Mouse (Mus musculus) stomach, embryonic 15.5 days (tissue): ENCODE data around the gene Otx1. TPM values are rescaled to one million over a fixed set of nuclear protein-coding genes. Genes with fewer than 3 reads are reported as not detected.

Experiments used
- ATAC-seq: fragments of 200-750 bp; cut with Nextera tagmentation; 2 replicates; pipeline ENCODE4 v1.8.0; 2017; ENCODE audit warnings: low read depth, moderate number of reproducible peaks, moderate TSS enrichment; ENCODE audit not compliant: insufficient read depth, low FRiP score
- H3K27ac ChIP-seq: fragments of 300-500 bp; sonication (generic); 2 replicates; pipeline ENCODE4 v1.5.1; 2015; ENCODE audit warnings: mild to moderate bottlenecking, inconsistent platforms
- H3K27me3 ChIP-seq: fragments of 300-500 bp; sonication (generic); replicated peaks from 2 replicates; pipeline ENCODE4 v1.6.1; 2015; ENCODE audit warnings: inconsistent platforms
- H3K36me3 ChIP-seq: fragments of 300-500 bp; sonication (generic); 2 replicates; pipeline ENCODE4 v1.6.1; 2015; ENCODE audit warnings: inconsistent platforms
- H3K4me1 ChIP-seq: fragments of 300-500 bp; sonication (generic); 2 replicates; pipeline ENCODE4 v1.6.1; 2015; ENCODE audit warnings: inconsistent platforms
- H3K4me2 ChIP-seq: fragments of 300-500 bp; sonication (generic); 2 replicates; pipeline ENCODE4 v1.6.1; 2015; ENCODE audit warnings: mild to moderate bottlenecking, inconsistent platforms
- H3K4me3 ChIP-seq: fragments of 300-500 bp; sonication (generic); replicated peaks from 2 replicates; pipeline ENCODE4 v1.5.1; 2015; ENCODE audit warnings: inconsistent platforms
- H3K9ac ChIP-seq: fragments of 300-500 bp; sonication (generic); 2 replicates; pipeline ENCODE4 v1.6.1; 2015; ENCODE audit warnings: inconsistent platforms
- H3K9me3 ChIP-seq: fragments of 300-500 bp; sonication (generic); 2 replicates; pipeline ENCODE4 v1.6.1; 2016; ENCODE audit warnings: inconsistent platforms
- WGBS: fragments of 180-500 bp; shearing (Covaris S2); methylation state at CpG from one replicate; pipeline ENCODE4 v1.1.7; 2015; 5-methylcytosine and 5-hydroxymethylcytosine counted together
- polyA plus RNA-seq: library from polyadenylated mRNA; unstranded; fragments of >200 nt; fragmentation: Nextera tagmentation; extraction: Ambion mirVana; gene quantifications from 2 replicates; pipeline ENCODE4 v1.2.1, GENCODE M21; 2015

Gene Otx1
- polyA plus RNA-seq, 1 experiment from 2014 or later, result 0.06 TPM

- Histone ChIP-seq H3K9me3 (no peaks in the 10 kb centered on the region), H3K4me2 (no peak overlapping the region), H3K27ac (no peak overlapping the region), H3K4me1 (peaks cover 42% of the 10 kb centered on the region), H3K36me3 (no peaks in the 10 kb centered on the region), H3K27me3 (peaks cover 94% of the 10 kb centered on the region), H3K4me3 (no peak overlapping the region), H3K9ac (no peak overlapping the region)
- WGBS, result 3% methylated on average over 20 of the region's 20 CpGs
- no peak for ATAC-seq
Measured at GRCm38 (mm10) chr11:21997561-21998140, 5.0 kb downstream of the Otx1 start.

- no peak for ATAC-seq
Measured at GRCm38 (mm10) chr11:21996661-21997560, 5.8 kb downstream of the Otx1 start.

GRCm38 (mm10) chr11:21996325-21996647 is 6.4 kb downstream of the Otx1 start:
- no peaks in the 10 kb centered on the region for H3K9me3 ChIP-seq
- peak overlapping the region; percentile 29 for H3K4me3 ChIP-seq
- ATAC-seq, result no peak
- H3K4me2 ChIP-seq, result peak overlapping the region; percentile 47
- H3K27ac ChIP-seq, result no peak overlapping the region
- H3K27me3 ChIP-seq, result peaks cover 89% of the 10 kb centered on the region
- H3K36me3 ChIP-seq, result no peaks in the 10 kb centered on the region
- WGBS, result 2% methylated on average over 13 of the region's 13 CpGs
- no peak overlapping the region for H3K9ac ChIP-seq
- peaks cover 34% of the 10 kb centered on the region for H3K4me1 ChIP-seq

More at GRCm38 (mm10) chr11:21996661-21997560, 5.8 kb downstream of the Otx1 start:
- peak overlapping the region; percentile 29 for H3K4me3 ChIP-seq
- H3K27ac ChIP-seq, result no peak overlapping the region
- WGBS, result under 1% methylated on average over 63 of the region's 63 CpGs
- peaks cover 40% of the 10 kb centered on the region for H3K4me1 ChIP-seq
- peaks cover 92% of the 10 kb centered on the region for H3K27me3 ChIP-seq
- peak overlapping the region; percentile 47 for H3K4me2 ChIP-seq
- H3K36me3 ChIP-seq, result no peaks in the 10 kb centered on the region
- H3K9ac ChIP-seq, result no peak overlapping the region
- H3K9me3 ChIP-seq, result no peaks in the 10 kb centered on the region

- Histone ChIP-seq H3K4me1 (peaks cover 29% of the 10 kb centered on the region), H3K27ac (no peak overlapping the region), H3K36me3 (no peaks in the 10 kb centered on the region), H3K9ac (no peak overlapping the region), H3K9me3 (no peaks in the 10 kb centered on the region), H3K4me3 (no peak overlapping the region), H3K4me2 (no peak overlapping the region), H3K27me3 (peaks cover 87% of the 10 kb centered on the region)
- WGBS, result 4% methylated on average over 27 of the region's 27 CpGs
- ATAC-seq, result no peak
Measured at GRCm38 (mm10) chr11:21995534-21996324, 7.0 kb downstream of the Otx1 start.

GRCm38 (mm10) chr11:21994377-21995370 is 8.0 kb downstream of the Otx1 start:
- no peak for ATAC-seq
- no peaks in the 10 kb centered on the region for H3K36me3 ChIP-seq
- 3% methylated on average over 34 of the region's 34 CpGs for WGBS
- H3K4me2 ChIP-seq, result no peak overlapping the region
- peaks cover 81% of the 10 kb centered on the region for H3K27me3 ChIP-seq
- no peaks in the 10 kb centered on the region for H3K9me3 ChIP-seq
- peaks cover 26% of the 10 kb centered on the region for H3K4me1 ChIP-seq
- no peak overlapping the region for H3K27ac ChIP-seq
- H3K9ac ChIP-seq, result no peak overlapping the region
- H3K4me3 ChIP-seq, result no peak overlapping the region

GRCm38 (mm10) chr11:21993597-21994376 is 8.9 kb downstream of the Otx1 start:
- Histone ChIP-seq H3K27ac (no peak overlapping the region), H3K4me2 (no peak overlapping the region), H3K4me1 (peaks cover 26% of the 10 kb centered on the region), H3K4me3 (peak overlapping the region; percentile 20; the same call in 1 of the 2 replicates), H3K9me3 (no peaks in the 10 kb centered on the region), H3K36me3 (no peaks in the 10 kb centered on the region), H3K9ac (no peak overlapping the region), H3K27me3 (peaks cover 79% of the 10 kb centered on the region)
- under 1% methylated on average over 47 of the region's 47 CpGs for WGBS
- ATAC-seq, result no peak

GRCm38 (mm10) chr11:21992761-21993596 is 9.7 kb downstream of the Otx1 start:
- ATAC-seq, result 0 out of 2 replicates have a peak, but pooled peaks have one; percentile 33
- Histone ChIP-seq H3K4me2 (peak overlapping the region; percentile 17), H3K4me1 (peaks cover 26% of the 10 kb centered on the region), H3K27ac (no peak overlapping the region), H3K9ac (no peak overlapping the region), H3K27me3 (peaks cover 76% of the 10 kb centered on the region), H3K36me3 (no peaks in the 10 kb centered on the region), H3K4me3 (peak overlapping the region; percentile 20), H3K9me3 (no peaks in the 10 kb centered on the region)
- WGBS, result 2% methylated on average over 90 of the region's 96 CpGs

- no peak for ATAC-seq
- 76% methylated on average over 1 of the region's 1 CpGs for WGBS
Measured at GRCm38 (mm10) chr11:21988398-21988946, 14.2 kb downstream of the Otx1 start.

GRCm38 (mm10) chr11:21985118-21985517 is 17.6 kb downstream of the Otx1 start:
- Histone ChIP-seq H3K36me3 (no peaks in the 10 kb centered on the region), H3K9me3 (no peaks in the 10 kb centered on the region), H3K27ac (no peak overlapping the region), H3K9ac (no peak overlapping the region), H3K4me3 (no peak overlapping the region), H3K4me1 (no peaks in the 10 kb centered on the region), H3K27me3 (peaks cover 27% of the 10 kb centered on the region), H3K4me2 (no peak overlapping the region)
- WGBS, result 68% methylated on average over 1 of the region's 1 CpGs
- no peak for ATAC-seq

More at GRCm38 (mm10) chr11:21988398-21988946, 14.2 kb downstream of the Otx1 start:
- no peaks in the 10 kb centered on the region for H3K36me3 ChIP-seq
- H3K4me1 ChIP-seq, result peaks cover 7% of the 10 kb centered on the region
- no peak overlapping the region for H3K4me2 ChIP-seq
- no peaks in the 10 kb centered on the region for H3K9me3 ChIP-seq
- H3K9ac ChIP-seq, result no peak overlapping the region
- no peak overlapping the region for H3K27ac ChIP-seq
- no peak overlapping the region for H3K4me3 ChIP-seq
- peaks cover 44% of the 10 kb centered on the region for H3K27me3 ChIP-seq
